Mouse (Mus musculus) liver, embryonic 14.5 days (tissue): ENCODE measurements at regions not wholly inside any gene's neighbourhood (a gene's known extent, or its start where the extent isn't known, plus 50 kb on each side); places are given as distances from the start of the nearest gene placed in this dataset.

ENCODE experiments used
- ATAC-seq: fragments of 200-750 bp; cut with Nextera tagmentation; 2 replicates; pipeline ENCODE4 v1.8.0; 2017; ENCODE audit warnings: moderate number of reproducible peaks, mild to moderate bottlenecking, moderate library complexity; ENCODE audit not compliant: insufficient read depth
- DNase-seq, 3 experiments: peaks; one replicate each; pipeline ENCODE4 v3.0.0-alpha.2; 2012 to 2013; ENCODE audit warnings: low read depth in 3 of 3, low spot score in 3 of 3
- H3K27ac ChIP-seq: fragments of 300-500 bp; sonication (generic); 2 replicates; pipeline ENCODE4 v1.5.1; 2014; ENCODE audit warnings: moderate library complexity, mild to moderate bottlenecking, control low read depth, inconsistent platforms
- H3K27me3 ChIP-seq: fragments of 300-500 bp; sonication (generic); 2 replicates; pipeline ENCODE4 v1.6.1; 2014; ENCODE audit warnings: mild to moderate bottlenecking, low read length, moderate library complexity; ENCODE audit not compliant: control insufficient read depth, insufficient read depth
- H3K36me3 ChIP-seq: fragments of 300-500 bp; sonication (generic); replicated peaks from 2 replicates; pipeline ENCODE4 v1.6.1; 2014; ENCODE audit warnings: low read depth; ENCODE audit not compliant: control insufficient read depth, insufficient read depth
- H3K4me1 ChIP-seq, 2 experiments: fragments of 200-500 bp in 1 of 2; fragments of 300-500 bp in 1 of 2; sonication (generic) in 1 of 2; replicated peaks; 2 replicates each; pipeline ENCODE4 v1.6.1; 2012 to 2014; ENCODE audit warnings: antibody characterized with exemption in 1 of 2, inconsistent platforms in 1 of 2, low read length in 1 of 2; ENCODE audit not compliant: control insufficient read depth in 2 of 2, insufficient read depth in 2 of 2
- H3K4me2 ChIP-seq: fragments of 300-500 bp; sonication (generic); 2 replicates; pipeline ENCODE4 v1.6.1; 2014; ENCODE audit warnings: low read depth, mild to moderate bottlenecking, control low read depth, moderate library complexity
- H3K4me3 ChIP-seq, 2 experiments: fragments of 200-500 bp in 1 of 2; fragments of 300-500 bp in 1 of 2; sonication (generic) in 1 of 2; 2 replicates each; pipeline ENCODE4 v1.5.1; 2012 to 2014; ENCODE audit warnings: low read depth in 2 of 2, low read length in 2 of 2, mild to moderate bottlenecking in 2 of 2, control low read depth in 1 of 2, inconsistent platforms in 1 of 2, moderate library complexity in 1 of 2; ENCODE audit not compliant: insufficient read depth in 1 of 2
- H3K9ac ChIP-seq: fragments of 300-500 bp; sonication (generic); replicated peaks from 2 replicates; pipeline ENCODE4 v1.6.1; 2014; ENCODE audit warnings: mild to moderate bottlenecking, control low read depth, moderate library complexity
- H3K9me3 ChIP-seq: fragments of 300-500 bp; sonication (generic); 2 replicates; pipeline ENCODE4 v1.6.1; 2016; ENCODE audit warnings: low read length, mixed read lengths; ENCODE audit not compliant: control insufficient read depth
- CTCF ChIP-seq: IDR thresholded peaks from 2 replicates; pipeline ENCODE4 v1.5.1; 2016; ENCODE audit warnings: antibody characterized with exemption, low read depth, control low read depth
- EP300 ChIP-seq: IDR thresholded peaks from 2 replicates; pipeline ENCODE4 v1.6.1; 2016; ENCODE audit warnings: antibody characterized with exemption, low read depth
- WGBS: fragments of 180-500 bp; shearing (Covaris S2); extraction: QIAGEN DNeasy Blood & Tissue Kit; methylation state at CpG from one replicate; pipeline ENCODE4 v1.1.7; 2014; ENCODE audit not compliant: insufficient replicate concordance; 5-methylcytosine and 5-hydroxymethylcytosine counted together

DNA sequence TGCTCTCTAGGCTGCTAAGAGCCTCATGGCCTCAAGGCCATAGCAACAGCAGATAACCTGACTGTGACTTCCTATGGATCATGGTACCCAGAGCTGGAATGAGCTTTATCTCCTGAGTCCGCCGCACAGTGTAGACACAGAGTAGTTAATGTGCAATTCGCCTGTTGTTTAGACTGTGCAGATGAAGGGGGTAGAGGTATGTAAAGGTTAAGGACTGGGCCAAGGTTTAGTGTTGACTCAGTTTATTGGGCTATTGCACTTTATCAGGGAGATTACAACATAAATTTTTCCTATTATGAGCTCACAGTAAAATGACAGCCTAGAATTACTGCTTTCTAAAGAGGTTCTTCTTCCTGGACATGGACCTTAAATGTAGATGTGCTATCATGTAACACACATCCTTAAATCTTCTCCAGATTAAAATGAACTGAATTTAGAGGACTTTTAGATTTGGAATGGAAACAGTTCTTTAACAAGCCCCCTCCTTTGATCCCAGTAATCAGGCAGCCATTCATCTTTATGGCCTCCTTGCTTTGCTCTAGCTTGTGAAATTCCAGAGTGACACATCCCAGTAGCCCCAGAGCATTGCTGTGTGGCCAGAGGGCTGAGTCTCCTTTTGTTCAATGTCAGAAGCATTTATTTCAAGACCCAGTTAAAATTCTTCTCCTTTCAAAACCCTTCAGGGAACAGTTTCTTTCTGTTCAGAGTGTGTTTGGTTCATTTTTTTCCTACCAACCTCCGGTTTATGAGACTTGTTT is 396.8 kb upstream of the Ctso start:
- WGBS, result 54% methylated on average over 4 of the region's 4 CpGs
- no peak overlapping the region for H3K4me2 ChIP-seq
- H3K9me3 ChIP-seq, result no peaks in the 10 kb centered on the region
- no peaks in the 10 kb centered on the region for H3K36me3 ChIP-seq
- no peak overlapping the region for H3K9ac ChIP-seq
- H3K27ac ChIP-seq, result no peak overlapping the region
- DNase-seq (no peak), ATAC-seq (no peak)
- H3K27me3 ChIP-seq, result no peaks in the 10 kb centered on the region
- no peak for TF ChIP-seq EP300
- no peaks in the 10 kb centered on the region for H3K4me1 ChIP-seq
- H3K4me3 ChIP-seq, result no peak overlapping the region

DNA sequence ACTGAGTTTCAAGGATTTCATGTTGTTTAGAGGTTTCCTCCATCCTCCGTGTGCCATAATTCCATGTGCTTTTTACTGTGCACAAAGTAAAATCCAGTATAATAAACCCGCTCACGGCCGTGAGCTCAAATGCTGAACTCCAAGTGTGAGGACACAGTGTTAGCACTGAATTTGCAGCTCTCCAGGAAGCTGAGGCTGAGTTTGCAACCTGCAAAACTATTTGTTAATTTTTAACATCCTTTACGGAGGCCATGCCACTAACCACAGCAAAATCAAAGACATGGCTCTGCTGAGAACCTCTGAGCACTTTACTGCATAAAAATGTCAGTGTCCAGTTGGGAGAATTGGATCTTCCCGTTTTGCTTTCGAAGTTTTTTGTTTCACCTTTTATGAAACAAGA is 377.6 kb upstream of the Ctso start:
- Histone ChIP-seq H3K4me3 (no peak overlapping the region), H3K4me2 (no peak overlapping the region), H3K36me3 (no peaks in the 10 kb centered on the region), H3K27ac (no peak overlapping the region), H3K27me3 (no peaks in the 10 kb centered on the region), H3K9me3 (no peaks in the 10 kb centered on the region), H3K9ac (no peak overlapping the region), H3K4me1 (no peaks in the 10 kb centered on the region)
- DNase-seq (no peak), ATAC-seq (no peak)
- no peak for TF ChIP-seq CTCF
- no peak for TF ChIP-seq EP300
- WGBS, result 50% methylated on average over 7 of the region's 7 CpGs

DNA sequence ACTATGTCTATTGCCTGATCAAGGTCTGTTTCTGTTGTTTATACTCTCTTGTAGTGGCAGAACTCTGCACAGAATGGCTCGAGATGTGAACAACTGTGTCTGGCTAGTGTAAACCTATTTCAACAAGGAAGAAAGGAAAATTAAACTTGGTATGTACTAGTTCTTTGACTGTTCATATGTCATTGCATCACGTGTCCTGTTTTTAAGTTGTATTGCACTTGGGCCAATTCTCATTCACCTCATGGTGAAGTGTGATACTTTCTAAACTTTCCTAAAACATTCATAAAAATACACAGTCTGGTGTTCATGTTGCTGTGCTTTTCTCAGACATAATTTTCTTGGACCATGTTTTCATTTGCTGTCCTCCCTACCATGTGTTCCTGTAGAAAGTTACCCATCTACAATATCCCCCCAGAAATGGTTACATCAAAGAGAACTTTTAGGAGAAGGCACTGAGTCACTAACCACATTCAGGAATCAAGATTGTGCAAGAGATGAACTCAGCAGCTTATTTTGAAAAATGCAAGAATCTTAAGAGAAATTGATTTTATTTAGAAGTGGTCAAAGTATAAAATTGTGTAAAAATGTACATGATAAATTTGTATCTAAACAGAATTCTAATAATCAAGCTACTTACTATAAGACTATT is 369.7 kb upstream of the Ctso start:
- Histone ChIP-seq H3K9me3 (no peaks in the 10 kb centered on the region), H3K36me3 (no peaks in the 10 kb centered on the region), H3K4me1 (no peaks in the 10 kb centered on the region), H3K27ac (no peak overlapping the region), H3K4me3 (no peak overlapping the region), H3K9ac (no peak overlapping the region), H3K4me2 (no peak overlapping the region), H3K27me3 (no peaks in the 10 kb centered on the region)
- TF ChIP-seq CTCF (no peak), EP300 (no peak)
- no peak for ATAC-seq
- DNase-seq, result no peak
- 56% methylated on average over 2 of the region's 2 CpGs for WGBS

DNA sequence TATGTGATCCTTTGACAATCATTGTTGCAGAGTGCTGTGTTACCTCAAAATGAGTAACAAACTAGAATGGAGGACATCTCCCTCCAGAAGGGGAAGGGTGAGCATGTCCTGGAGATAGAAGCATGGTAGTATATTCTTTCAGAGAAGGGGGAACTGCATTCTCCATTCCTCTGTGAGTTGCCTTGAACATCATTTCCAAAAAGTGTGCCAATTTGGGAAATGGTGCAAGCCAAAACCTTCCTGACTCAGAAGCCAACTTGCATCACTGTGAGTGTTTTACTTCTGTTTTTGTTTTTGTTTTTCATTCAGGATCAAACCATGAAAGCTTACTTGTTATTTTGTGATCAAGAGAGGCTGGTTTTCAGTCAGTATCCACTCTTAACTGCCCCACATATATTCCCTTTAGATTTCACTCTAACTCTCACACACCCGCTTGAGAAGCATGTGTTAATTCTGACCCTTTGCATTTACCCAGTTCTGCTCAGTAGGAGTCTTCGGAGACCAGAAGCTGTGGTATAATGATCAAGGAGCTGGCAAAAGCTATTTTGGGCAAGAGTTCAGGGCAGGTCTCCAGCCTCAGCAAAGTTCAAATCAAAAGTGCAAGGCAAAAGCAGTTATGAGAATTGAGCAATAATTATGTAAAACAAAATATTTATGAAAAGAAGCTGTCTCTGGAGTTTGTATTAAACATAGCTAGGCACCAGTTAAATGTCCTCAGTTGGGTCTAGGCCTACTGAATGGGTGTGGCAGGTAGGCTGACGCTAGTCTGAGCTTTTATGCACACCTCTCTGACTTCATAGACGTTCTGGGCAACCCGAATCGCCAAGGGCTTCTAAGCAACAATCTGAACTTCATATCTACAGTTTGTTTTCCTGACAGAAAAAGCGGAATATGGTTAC is 368.3 kb upstream of the Ctso start:
- Histone ChIP-seq H3K27me3 (no peaks in the 10 kb centered on the region), H3K4me3 (no peak overlapping the region), H3K4me1 (no peaks in the 10 kb centered on the region), H3K9me3 (no peaks in the 10 kb centered on the region), H3K27ac (no peak overlapping the region), H3K9ac (no peak overlapping the region), H3K4me2 (no peak overlapping the region), H3K36me3 (no peaks in the 10 kb centered on the region)
- 54% methylated on average over 7 of the region's 7 CpGs for WGBS
- no peak for DNase-seq
- ATAC-seq, result no peak
- TF ChIP-seq CTCF (no peak), EP300 (no peak)

DNA sequence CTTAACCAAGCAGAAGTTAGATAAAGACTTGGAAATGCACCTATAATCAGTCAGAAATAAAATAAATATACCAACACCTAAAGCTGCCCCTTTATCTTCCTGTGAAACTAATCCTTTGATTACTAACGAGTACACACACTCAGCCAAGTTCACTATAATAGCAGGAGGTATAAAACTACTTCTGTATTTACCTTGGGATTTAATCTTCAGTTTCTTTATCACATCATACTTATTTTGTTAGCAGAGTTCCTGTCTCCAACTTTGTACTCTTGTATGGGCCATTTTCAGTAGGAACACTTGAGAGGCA is 367.7 kb upstream of the Ctso start:
- Histone ChIP-seq H3K27me3 (no peaks in the 10 kb centered on the region), H3K4me2 (no peak overlapping the region), H3K36me3 (no peaks in the 10 kb centered on the region), H3K9me3 (no peaks in the 10 kb centered on the region), H3K9ac (no peak overlapping the region), H3K4me3 (no peak overlapping the region), H3K27ac (no peak overlapping the region), H3K4me1 (no peaks in the 10 kb centered on the region)
- TF ChIP-seq EP300 (no peak), CTCF (no peak)
- no peak for ATAC-seq
- DNase-seq, result no peak
- 31% methylated on average over 1 of the region's 1 CpGs for WGBS
